Mouse (Mus musculus): ENCODE measurements at regions not wholly inside any gene's neighbourhood (a gene's known extent, or its start where the extent isn't known, plus 50 kb on each side); places are given as distances from the start of the nearest gene placed in this dataset.

DNA sequence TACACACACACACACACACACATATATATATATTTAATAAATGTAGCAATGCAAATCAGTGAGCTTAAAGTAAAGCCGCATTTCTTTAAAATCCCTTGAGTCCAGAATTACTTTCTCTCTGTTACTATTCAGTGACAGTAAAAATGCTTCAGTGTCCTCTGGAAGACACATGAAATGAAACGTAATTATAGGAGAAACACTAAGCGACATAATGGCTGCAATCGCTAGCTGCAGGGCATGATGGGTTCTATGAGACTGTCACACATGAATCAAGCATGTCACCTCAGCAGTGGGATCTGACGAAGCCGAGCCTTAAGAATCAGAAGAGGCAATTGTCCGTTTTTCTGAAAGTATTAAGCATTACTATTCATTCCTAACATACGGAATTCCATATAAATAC is 385.7 kb downstream of the Basp1 start:
- ATAC-seq (ENCODE audit: insufficient read depth, low read depth) (no peak), DNase-seq (ENCODE audit: low spot score) (no peak)
- no peak overlapping the region for H3K4me3 ChIP-seq (ENCODE audit: low read depth, low read length)
- H3K4me1 ChIP-seq (ENCODE audit: control insufficient read depth, insufficient read depth), result no peaks in the 10 kb centered on the region
- H3K36me3 ChIP-seq (replicated peaks; ENCODE audit: control insufficient read depth, insufficient read depth, low read length), result no peaks in the 10 kb centered on the region
- no peak overlapping the region for H3K4me2 ChIP-seq (ENCODE audit: low read depth, low read length)
- H3K9ac ChIP-seq (replicated peaks; ENCODE audit: low read depth, low read length), result no peak overlapping the region
- no peaks in the 10 kb centered on the region for H3K9me3 ChIP-seq (replicated peaks; ENCODE audit: control insufficient read depth, low read length)
- TF ChIP-seq CTCF (IDR thresholded peaks at IDR 0.05; ENCODE audit: low read depth), result no peak
- TF ChIP-seq EP300 (IDR thresholded peaks at IDR 0.05; ENCODE audit: low read depth), result no peak
- H3K27ac ChIP-seq (ENCODE audit: low read depth), result no peak overlapping the region
- WGBS, result 78% methylated on average over 8 of the region's 8 CpGs
- H3K27me3 ChIP-seq (ENCODE audit: control insufficient read depth, insufficient read depth, low read length), result no peaks in the 10 kb centered on the region

GRCm38 (mm10) chr15:25026786-25027461 is 386.6 kb downstream of the Basp1 start:
- no peak overlapping the region for H3K9ac ChIP-seq (replicated peaks; ENCODE audit: low read depth, low read length)
- no peak for ATAC-seq (ENCODE audit: insufficient read depth, low read depth)
- 8% methylated on average over 15 of the region's 15 CpGs for WGBS
- H3K4me3 ChIP-seq (ENCODE audit: low read depth, low read length), result peak overlapping the region; percentile 14; the same call in 1 of the 2 replicates
- no peak for DNase-seq (ENCODE audit: low spot score)
- TF ChIP-seq EP300 (IDR thresholded peaks at IDR 0.05; ENCODE audit: low read depth) (no peak), CTCF (IDR thresholded peaks at IDR 0.05; ENCODE audit: low read depth) (no peak)
- no peaks in the 10 kb centered on the region for H3K36me3 ChIP-seq (replicated peaks; ENCODE audit: control insufficient read depth, insufficient read depth, low read length)
- H3K4me1 ChIP-seq (ENCODE audit: control insufficient read depth, insufficient read depth), result no peaks in the 10 kb centered on the region
- H3K9me3 ChIP-seq (replicated peaks; ENCODE audit: control insufficient read depth, low read length), result no peaks in the 10 kb centered on the region
- H3K27me3 ChIP-seq (ENCODE audit: control insufficient read depth, insufficient read depth, low read length), result no peaks in the 10 kb centered on the region
- H3K4me2 ChIP-seq (ENCODE audit: low read depth, low read length), result peak overlapping the region; percentile 47
- no peak overlapping the region for H3K27ac ChIP-seq (ENCODE audit: low read depth)

GRCm38 (mm10) chr15:25026351-25026750 is 387.2 kb downstream of the Basp1 start:
- WGBS, result 68% methylated on average over 8 of the region's 8 CpGs
- DNase-seq (ENCODE audit: low spot score), result no peak
- Histone ChIP-seq H3K9ac (replicated peaks; ENCODE audit: low read depth, low read length) (no peak overlapping the region), H3K36me3 (replicated peaks; ENCODE audit: control insufficient read depth, insufficient read depth, low read length) (no peaks in the 10 kb centered on the region), H3K4me3 (ENCODE audit: low read depth, low read length) (no peak overlapping the region), H3K27ac (ENCODE audit: low read depth) (no peak overlapping the region), H3K4me1 (ENCODE audit: control insufficient read depth, insufficient read depth) (no peaks in the 10 kb centered on the region), H3K9me3 (replicated peaks; ENCODE audit: control insufficient read depth, low read length) (no peaks in the 10 kb centered on the region), H3K27me3 (ENCODE audit: control insufficient read depth, insufficient read depth, low read length) (no peaks in the 10 kb centered on the region), H3K4me2 (ENCODE audit: low read depth, low read length) (no peak overlapping the region)
- no peak for ATAC-seq (ENCODE audit: insufficient read depth, low read depth)
- TF ChIP-seq CTCF (IDR thresholded peaks at IDR 0.05; ENCODE audit: low read depth) (no peak), EP300 (IDR thresholded peaks at IDR 0.05; ENCODE audit: low read depth) (no peak)

GRCm38 (mm10) chr15:25020916-25021315 is 392.6 kb downstream of the Basp1 start:
- 42% methylated on average over 3 of the region's 3 CpGs for WGBS
- H3K9me3 ChIP-seq (replicated peaks; ENCODE audit: control insufficient read depth, low read length), result no peaks in the 10 kb centered on the region
- no peak for TF ChIP-seq CTCF (IDR thresholded peaks at IDR 0.05; ENCODE audit: low read depth)
- no peak for TF ChIP-seq EP300 (IDR thresholded peaks at IDR 0.05; ENCODE audit: low read depth)
- no peaks in the 10 kb centered on the region for H3K4me1 ChIP-seq (ENCODE audit: control insufficient read depth, insufficient read depth)
- no peak overlapping the region for H3K9ac ChIP-seq (replicated peaks; ENCODE audit: low read depth, low read length)
- H3K36me3 ChIP-seq (replicated peaks; ENCODE audit: control insufficient read depth, insufficient read depth, low read length), result no peaks in the 10 kb centered on the region
- no peak overlapping the region for H3K27ac ChIP-seq (ENCODE audit: low read depth)
- H3K4me2 ChIP-seq (ENCODE audit: low read depth, low read length), result no peak overlapping the region
- H3K4me3 ChIP-seq (ENCODE audit: low read depth, low read length), result no peak overlapping the region
- no peaks in the 10 kb centered on the region for H3K27me3 ChIP-seq (ENCODE audit: control insufficient read depth, insufficient read depth, low read length)
- DNase-seq (ENCODE audit: low spot score) (no peak), ATAC-seq (ENCODE audit: insufficient read depth, low read depth) (no peak)

DNA sequence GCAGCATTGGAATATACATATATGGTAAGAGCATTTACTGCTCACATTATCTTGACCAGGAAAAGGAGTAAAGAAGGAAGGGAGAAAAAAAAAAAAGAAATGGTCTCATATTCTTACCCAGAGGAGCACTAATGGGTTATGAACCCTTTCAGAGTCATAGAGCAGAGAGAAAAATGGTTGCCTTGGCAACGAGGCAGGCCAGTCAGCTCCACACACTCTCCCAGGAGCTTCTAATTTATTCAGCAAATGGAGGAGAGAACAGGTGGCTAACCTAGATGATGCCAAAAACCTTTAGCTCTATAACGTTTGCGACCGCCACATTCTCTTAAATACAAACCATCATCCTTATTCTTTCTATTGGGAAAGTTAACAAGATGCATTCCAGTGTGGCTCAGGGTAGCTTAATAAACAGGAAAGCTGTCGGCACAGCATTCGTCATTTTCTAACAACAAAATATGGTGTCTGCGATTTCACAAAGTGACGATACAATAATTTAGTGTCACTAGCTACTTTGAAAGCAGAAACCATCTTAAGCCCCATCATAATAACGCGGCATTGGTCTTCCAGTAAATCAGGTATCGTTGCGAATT is 394.1 kb downstream of the Basp1 start:
- H3K9ac ChIP-seq (replicated peaks; ENCODE audit: low read depth, low read length), result no peak overlapping the region
- no peaks in the 10 kb centered on the region for H3K9me3 ChIP-seq (replicated peaks; ENCODE audit: control insufficient read depth, low read length)
- WGBS, result 86% methylated on average over 12 of the region's 12 CpGs
- H3K27me3 ChIP-seq (ENCODE audit: control insufficient read depth, insufficient read depth, low read length), result no peaks in the 10 kb centered on the region
- H3K4me3 ChIP-seq (ENCODE audit: low read depth, low read length), result no peak overlapping the region
- H3K36me3 ChIP-seq (replicated peaks; ENCODE audit: control insufficient read depth, insufficient read depth, low read length), result no peaks in the 10 kb centered on the region
- DNase-seq (ENCODE audit: low spot score) (no peak), ATAC-seq (ENCODE audit: insufficient read depth, low read depth) (no peak)
- H3K4me1 ChIP-seq (ENCODE audit: control insufficient read depth, insufficient read depth), result no peaks in the 10 kb centered on the region
- no peak overlapping the region for H3K4me2 ChIP-seq (ENCODE audit: low read depth, low read length)
- H3K27ac ChIP-seq (ENCODE audit: low read depth), result no peak overlapping the region
- TF ChIP-seq EP300 (IDR thresholded peaks at IDR 0.05; ENCODE audit: low read depth), result no peak
- no peak for TF ChIP-seq CTCF (IDR thresholded peaks at IDR 0.05; ENCODE audit: low read depth)

DNA sequence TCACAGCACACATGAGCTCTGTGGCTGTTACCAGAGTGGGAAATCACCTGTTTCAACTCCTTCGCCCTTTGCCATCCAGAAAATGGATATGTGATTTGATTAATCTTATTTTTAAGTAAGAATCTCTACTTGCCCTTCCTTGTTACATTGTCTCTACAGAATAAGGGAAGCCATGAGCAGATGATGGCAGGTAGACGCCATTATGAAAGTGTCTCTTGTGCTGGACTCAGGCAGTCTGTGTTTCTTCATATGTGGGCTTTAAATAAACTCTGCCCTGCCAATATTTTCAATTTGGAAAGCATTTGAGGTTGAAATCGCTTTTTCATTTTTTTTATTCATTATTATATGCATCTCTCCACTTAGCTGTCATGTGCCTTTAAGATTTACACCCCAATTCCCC is 394.6 kb downstream of the Basp1 start:
- 77% methylated on average over 3 of the region's 3 CpGs for WGBS
- DNase-seq (ENCODE audit: low spot score), result no peak
- no peaks in the 10 kb centered on the region for H3K4me1 ChIP-seq (ENCODE audit: control insufficient read depth, insufficient read depth)

More for the DNA sequence above, 394.6 kb downstream of the Basp1 start:
- no peak for ATAC-seq (ENCODE audit: insufficient read depth, low read depth)
- Histone ChIP-seq H3K36me3 (replicated peaks; ENCODE audit: control insufficient read depth, insufficient read depth, low read length) (no peaks in the 10 kb centered on the region), H3K9ac (replicated peaks; ENCODE audit: low read depth, low read length) (no peak overlapping the region), H3K9me3 (replicated peaks; ENCODE audit: control insufficient read depth, low read length) (no peaks in the 10 kb centered on the region), H3K4me2 (ENCODE audit: low read depth, low read length) (no peak overlapping the region), H3K4me3 (ENCODE audit: low read depth, low read length) (no peak overlapping the region), H3K27ac (ENCODE audit: low read depth) (no peak overlapping the region), H3K27me3 (ENCODE audit: control insufficient read depth, insufficient read depth, low read length) (no peaks in the 10 kb centered on the region)
- TF ChIP-seq EP300 (IDR thresholded peaks at IDR 0.05; ENCODE audit: low read depth) (no peak), CTCF (IDR thresholded peaks at IDR 0.05; ENCODE audit: low read depth) (no peak)

Data from heart, postnatal 0 days (tissue).